ENCODE assay signal across 10 mouse cellular contexts in genomic region chr7:136417327-136417726, GRCm38 (mm10).
"Had no signal": no experiment of that assay in that cellular context is flagged by ENCODE, and none has a peak within 500 bp of the region (broad histone marks: within the 10 kb centered on the region; RNA-seq: fewer than 3 reads in every experiment).

No protein-coding gene starts in this region.

- H3K36me3 ChIP-seq: midbrain, embryonic 12.5 days; stomach, embryonic 15.5 days had no signal

- H3K27ac ChIP-seq: left cerebral cortex, adult 2 months; liver, embryonic 14.5 days; midbrain, embryonic 12.5 days; stomach, embryonic 15.5 days had no signal

- H3K27me3 ChIP-seq: midbrain, embryonic 12.5 days; stomach, embryonic 15.5 days had no signal

- DNase-seq: lung, adult 18-20 months; right cerebral cortex, postnatal 14 days; thymus, postnatal 36 days had no signal

- H3K9me3 ChIP-seq: midbrain, embryonic 12.5 days; stomach, embryonic 15.5 days had no signal

- H3K4me2 ChIP-seq: midbrain, embryonic 12.5 days; stomach, embryonic 15.5 days had no signal

- ATAC-seq: inflammation-experienced regulatory T-cells, adult 6 months; intestine, postnatal 0 days; midbrain, embryonic 16.5 days had no signal

- H3K4me1 ChIP-seq: midbrain, embryonic 12.5 days; stomach, embryonic 15.5 days had no signal

- H3K9ac ChIP-seq: liver, embryonic 14.5 days; midbrain, embryonic 12.5 days; stomach, embryonic 15.5 days had no signal

- H3K4me3 ChIP-seq: left cerebral cortex, adult 2 months; midbrain, embryonic 12.5 days; stomach, embryonic 15.5 days had no signal
